Mouse (Mus musculus): ENCODE measurements at regions not wholly inside any gene's neighbourhood (a gene's known extent, or its start where the extent isn't known, plus 50 kb on each side); places are given as distances from the start of the nearest gene placed in this dataset.

GRCm38 (mm10) chr7:111897016-111897415 lies 117.2 kb upstream of the Galnt18 start:
- no peak for TF ChIP-seq CTCF (IDR thresholded peaks at IDR 0.05)
- DNase-seq (ENCODE audit: low spot score) (no peak), ATAC-seq (ENCODE audit: low FRiP score) (no peak)
- Histone ChIP-seq H3K36me3 (ENCODE audit: insufficient read depth, low read length) (no peaks in the 10 kb centered on the region), H3K4me2 (ENCODE audit: low read depth, low read length, poor library complexity, severe bottlenecking) (no peak overlapping the region), H3K27ac (ENCODE audit: low read depth, low read length) (no peak overlapping the region), H3K4me3 (ENCODE audit: low read depth, low read length) (no peak overlapping the region), H3K9ac (replicated peaks; ENCODE audit: low read length, poor library complexity, severe bottlenecking) (no peak overlapping the region), H3K9me3 (ENCODE audit: low read length) (no peaks in the 10 kb centered on the region), H3K27me3 (ENCODE audit: insufficient read depth, low read length) (no peaks in the 10 kb centered on the region), H3K4me1 (ENCODE audit: insufficient read depth, low read length) (no peaks in the 10 kb centered on the region)
- 84% methylated on average over 1 of the region's 1 CpGs for WGBS

GRCm38 (mm10) chr7:111896255-111896654 lies 116.5 kb upstream of the Galnt18 start:
- WGBS: 68% methylated on average over 5 of the region's 5 CpGs
- Histone ChIP-seq H3K27ac (ENCODE audit: low read depth, low read length) (no peak overlapping the region), H3K36me3 (ENCODE audit: insufficient read depth, low read length) (no peaks in the 10 kb centered on the region), H3K4me1 (ENCODE audit: insufficient read depth, low read length) (no peaks in the 10 kb centered on the region), H3K4me2 (ENCODE audit: low read depth, low read length, poor library complexity, severe bottlenecking) (no peak overlapping the region), H3K9ac (replicated peaks; ENCODE audit: low read length, poor library complexity, severe bottlenecking) (no peak overlapping the region), H3K4me3 (ENCODE audit: low read depth, low read length) (no peak overlapping the region), H3K9me3 (ENCODE audit: low read length) (no peaks in the 10 kb centered on the region), H3K27me3 (ENCODE audit: insufficient read depth, low read length) (no peaks in the 10 kb centered on the region)
- no peak for ATAC-seq (ENCODE audit: low FRiP score)
- no peak for TF ChIP-seq CTCF (IDR thresholded peaks at IDR 0.05)
- peak; percentile 86 for DNase-seq (ENCODE audit: low spot score)

GRCm38 (mm10) chr7:111882991-111883390 lies 103.2 kb upstream of the Galnt18 start:
- H3K4me3 ChIP-seq (ENCODE audit: low read depth, low read length): no peak overlapping the region
- no peak overlapping the region for H3K9ac ChIP-seq (replicated peaks; ENCODE audit: low read length, poor library complexity, severe bottlenecking)
- WGBS: 64% methylated on average over 2 of the region's 2 CpGs
- H3K36me3 ChIP-seq (ENCODE audit: insufficient read depth, low read length): no peaks in the 10 kb centered on the region
- no peak overlapping the region for H3K4me2 ChIP-seq (ENCODE audit: low read depth, low read length, poor library complexity, severe bottlenecking)
- H3K27ac ChIP-seq (ENCODE audit: low read depth, low read length): no peak overlapping the region
- H3K9me3 ChIP-seq (ENCODE audit: low read length): no peaks in the 10 kb centered on the region
- no peaks in the 10 kb centered on the region for H3K27me3 ChIP-seq (ENCODE audit: insufficient read depth, low read length)
- TF ChIP-seq CTCF (IDR thresholded peaks at IDR 0.05): no peak
- DNase-seq (ENCODE audit: low spot score) (no peak), ATAC-seq (ENCODE audit: low FRiP score) (no peak)
- no peaks in the 10 kb centered on the region for H3K4me1 ChIP-seq (ENCODE audit: insufficient read depth, low read length)

GRCm38 (mm10) chr7:111880067-111880675 lies 100.4 kb upstream of the Galnt18 start:
- H3K4me3 ChIP-seq (ENCODE audit: low read depth, low read length): no peak overlapping the region
- no peak for ATAC-seq (ENCODE audit: low FRiP score)
- TF ChIP-seq CTCF (IDR thresholded peaks at IDR 0.05): no peak
- no peaks in the 10 kb centered on the region for H3K36me3 ChIP-seq (ENCODE audit: insufficient read depth, low read length)
- no peak for DNase-seq (ENCODE audit: low spot score)
- H3K27ac ChIP-seq (ENCODE audit: low read depth, low read length): no peak overlapping the region
- WGBS: 91% methylated on average over 4 of the region's 4 CpGs
- H3K9ac ChIP-seq (replicated peaks; ENCODE audit: low read length, poor library complexity, severe bottlenecking): no peak overlapping the region
- H3K27me3 ChIP-seq (ENCODE audit: insufficient read depth, low read length): no peaks in the 10 kb centered on the region
- H3K9me3 ChIP-seq (ENCODE audit: low read length): no peaks in the 10 kb centered on the region
- H3K4me1 ChIP-seq (ENCODE audit: insufficient read depth, low read length): no peaks in the 10 kb centered on the region
- no peak overlapping the region for H3K4me2 ChIP-seq (ENCODE audit: low read depth, low read length, poor library complexity, severe bottlenecking)

GRCm38 (mm10) chr7:111877591-111877990 lies 97.8 kb upstream of the Galnt18 start:
- Histone ChIP-seq H3K27ac (ENCODE audit: low read depth, low read length) (no peak overlapping the region), H3K4me1 (ENCODE audit: insufficient read depth, low read length) (no peaks in the 10 kb centered on the region), H3K4me3 (ENCODE audit: low read depth, low read length) (no peak overlapping the region), H3K9ac (replicated peaks; ENCODE audit: low read length, poor library complexity, severe bottlenecking) (no peak overlapping the region), H3K36me3 (ENCODE audit: insufficient read depth, low read length) (no peaks in the 10 kb centered on the region), H3K9me3 (ENCODE audit: low read length) (no peaks in the 10 kb centered on the region), H3K4me2 (ENCODE audit: low read depth, low read length, poor library complexity, severe bottlenecking) (no peak overlapping the region), H3K27me3 (ENCODE audit: insufficient read depth, low read length) (no peaks in the 10 kb centered on the region)
- 98% methylated on average over 1 of the region's 1 CpGs for WGBS
- ATAC-seq (ENCODE audit: low FRiP score) (no peak), DNase-seq (ENCODE audit: low spot score) (no peak)
- no peak for TF ChIP-seq CTCF (IDR thresholded peaks at IDR 0.05)

- ATAC-seq (ENCODE audit: low FRiP score) (no peak), DNase-seq (ENCODE audit: low spot score) (no peak)
- no peak overlapping the region for H3K9ac ChIP-seq (replicated peaks; ENCODE audit: low read length, poor library complexity, severe bottlenecking)
- no peak for TF ChIP-seq CTCF (IDR thresholded peaks at IDR 0.05)
- H3K9me3 ChIP-seq (ENCODE audit: low read length): no peaks in the 10 kb centered on the region
- H3K27ac ChIP-seq (ENCODE audit: low read depth, low read length): no peak overlapping the region
- H3K36me3 ChIP-seq (ENCODE audit: insufficient read depth, low read length): no peaks in the 10 kb centered on the region
- H3K4me3 ChIP-seq (ENCODE audit: low read depth, low read length): no peak overlapping the region
- WGBS: 89% methylated on average over 1 of the region's 1 CpGs
- no peaks in the 10 kb centered on the region for H3K4me1 ChIP-seq (ENCODE audit: insufficient read depth, low read length)
- H3K27me3 ChIP-seq (ENCODE audit: insufficient read depth, low read length): no peaks in the 10 kb centered on the region
- H3K4me2 ChIP-seq (ENCODE audit: low read depth, low read length, poor library complexity, severe bottlenecking): no peak overlapping the region
Measured at GRCm38 (mm10) chr7:111875949-111876348, 96.2 kb upstream of the Galnt18 start.
